Mouse (Mus musculus): Measurements from ENCODE around the gene Gm5475. TPM values are rescaled to one million over a fixed set of nuclear protein-coding genes. Genes with fewer than 3 reads are reported as not detected.

Gene Gm5475
- polyA plus RNA-seq, 1 experiment from 2014 or later: 0.06 TPM

Other genes starting within 250 kb of the Gm5475 start
- 19.9 and 20.5 TPM in 2 replicates for gene Atf1, start 194.3 kb upstream of the Gm5475 start, polyA plus RNA-seq (2015; fragmentation: Nextera tagmentation; extraction: Ambion mirVana)
- gene Tmprss12, start 141.3 kb upstream of the Gm5475 start, polyA plus RNA-seq (2015; fragmentation: Nextera tagmentation; extraction: Ambion mirVana): not detected in 2 replicates
- gene Mettl7a1, start 118.0 kb upstream of the Gm5475 start, polyA plus RNA-seq (2015; fragmentation: Nextera tagmentation; extraction: Ambion mirVana): 2.8 and 5.4 TPM in 2 replicates
- not detected in 2 replicates for gene Mettl7a3, start 87.2 kb upstream of the Gm5475 start, polyA plus RNA-seq (2015; fragmentation: Nextera tagmentation; extraction: Ambion mirVana)
- gene Methig1, start 69.0 kb upstream of the Gm5475 start, polyA plus RNA-seq (2015; fragmentation: Nextera tagmentation; extraction: Ambion mirVana): not detected in 2 replicates
- not detected in 2 replicates for gene Mettl7a2, start 68.9 kb upstream of the Gm5475 start, polyA plus RNA-seq (2015; fragmentation: Nextera tagmentation; extraction: Ambion mirVana)
- gene Higd1c, start 57.6 kb upstream of the Gm5475 start, polyA plus RNA-seq (2015; fragmentation: Nextera tagmentation; extraction: Ambion mirVana): not detected in 2 replicates
- 22.2 and 23.5 TPM in 2 replicates for gene Slc11a2, start 2.9 kb downstream of the Gm5475 start, polyA plus RNA-seq (2015; fragmentation: Nextera tagmentation; extraction: Ambion mirVana)
- 51.5 and 52.3 TPM in 2 replicates for gene Letmd1, start 46.9 kb downstream of the Gm5475 start, polyA plus RNA-seq (2015; fragmentation: Nextera tagmentation; extraction: Ambion mirVana)
- gene Csrnp2, start 73.3 kb downstream of the Gm5475 start, polyA plus RNA-seq (2015; fragmentation: Nextera tagmentation; extraction: Ambion mirVana): 54.9 and 55.6 TPM in 2 replicates
- 30.0 and 33.6 TPM in 2 replicates for gene Tfcp2, start 129.9 kb downstream of the Gm5475 start, polyA plus RNA-seq (2015; fragmentation: Nextera tagmentation; extraction: Ambion mirVana)
- 50.4 and 51.3 TPM in 2 replicates for gene Pou6f1, start 177.8 kb downstream of the Gm5475 start, polyA plus RNA-seq (2015; fragmentation: Nextera tagmentation; extraction: Ambion mirVana)
- gene Dazap2, start 193.2 kb downstream of the Gm5475 start, polyA plus RNA-seq (2015; fragmentation: Nextera tagmentation; extraction: Ambion mirVana): 155 and 161 TPM in 2 replicates
- 1.8 and 2.5 TPM in 2 replicates for gene Smagp, start 214.8 kb downstream of the Gm5475 start, polyA plus RNA-seq (2015; fragmentation: Nextera tagmentation; extraction: Ambion mirVana)
- gene Bin2, start 247.4 kb downstream of the Gm5475 start, polyA plus RNA-seq (2015; fragmentation: Nextera tagmentation; extraction: Ambion mirVana): 1.2 and 2.0 TPM in 2 replicates

Data from forebrain, embryonic 15.5 days (tissue).